Mouse (Mus musculus) ES-Bruce4 (cell line): ENCODE measurements around the gene Fancc. TPM values are rescaled to one million over a fixed set of nuclear protein-coding genes. Genes with fewer than 3 reads are reported as not detected.
A peak's percentile ranks its signal among the peaks of the same experiment; 100 is the strongest.

ENCODE experiments used
- H3K27ac ChIP-seq: 2 replicates; pipeline ENCODE4 v1.5.1; 2012; ENCODE audit warnings: low read length, inconsistent platforms; ENCODE audit not compliant: insufficient read depth
- H3K27me3 ChIP-seq: 2 replicates; pipeline ENCODE4 v1.6.1; 2012; ENCODE audit warnings: mild to moderate bottlenecking, low read length, inconsistent platforms; ENCODE audit not compliant: control insufficient read depth, poor library complexity, insufficient read depth, severe bottlenecking
- H3K36me3 ChIP-seq: 2 replicates; pipeline ENCODE4 v1.6.1; 2012; ENCODE audit warnings: inconsistent platforms, mild to moderate bottlenecking, low read length, moderate library complexity; ENCODE audit not compliant: control insufficient read depth, poor library complexity, insufficient read depth, severe bottlenecking
- H3K4me1 ChIP-seq: one replicate; pipeline ENCODE4 v1.8.1; 2011; ENCODE audit warnings: low read length; ENCODE audit not compliant: control insufficient read depth, insufficient read depth
- H3K4me3 ChIP-seq: 2 replicates; pipeline ENCODE4 v1.5.1; 2011; ENCODE audit warnings: low read depth, mild to moderate bottlenecking, low read length
- H3K9ac ChIP-seq: 2 replicates; pipeline ENCODE4 v1.6.1; 2012; ENCODE audit warnings: low read depth, mild to moderate bottlenecking, inconsistent platforms; ENCODE audit not compliant: poor library complexity, severe bottlenecking
- H3K9me3 ChIP-seq: replicated peaks from 2 replicates; pipeline ENCODE4 v1.6.1; 2012; ENCODE audit warnings: mild to moderate bottlenecking, low read length, inconsistent platforms; ENCODE audit not compliant: control insufficient read depth, poor library complexity, insufficient read depth, severe bottlenecking
- CTCF ChIP-seq: IDR thresholded peaks from one replicate; pipeline ENCODE4 v1.8.1; 2011; ENCODE audit warnings: low read depth, low read length
- EP300 ChIP-seq: IDR thresholded peaks from 2 replicates; pipeline ENCODE4 v1.6.1; 2011; ENCODE audit warnings: low read depth, low read length; ENCODE audit not compliant: insufficient read depth
- POLR2A ChIP-seq: IDR thresholded peaks from one replicate; pipeline ENCODE4 v1.8.1; 2011; ENCODE audit warnings: low read length; ENCODE audit not compliant: insufficient read depth
- polyA plus RNA-seq: library from polyadenylated mRNA; stranded (reverse); fragments of >200 nt; gene quantifications from 2 replicates; pipeline ENCODE4 v1.2.4, GENCODE M21; 2011; ENCODE audit warnings: low read depth; ENCODE audit not compliant: missing spikeins, insufficient read depth, insufficient read length

The Fancc gene
- polyA plus RNA-seq, 1 experiment: 13.3 TPM

- Histone ChIP-seq H3K36me3 (peaks cover 19% of the 10 kb centered on the region), H3K27me3 (no peaks in the 10 kb centered on the region), H3K9me3 (no peaks in the 10 kb centered on the region), H3K9ac (peak overlapping the region; percentile 21), H3K4me3 (no peak overlapping the region), H3K27ac (peak overlapping the region; percentile 75), H3K4me1 (peaks cover 10% of the 10 kb centered on the region)
- TF ChIP-seq CTCF (no peak), POLR2A (no peak), EP300 (peak; percentile 85)
These were observed 216.7 kb downstream of the Fancc start for GRCm38 (mm10) chr13:63280344-63280743.

- TF ChIP-seq EP300 (no peak), CTCF (no peak), POLR2A (no peak)
- Histone ChIP-seq H3K4me1 (peaks cover 10% of the 10 kb centered on the region), H3K27me3 (no peaks in the 10 kb centered on the region), H3K4me3 (peak overlapping the region; percentile 13; the same call in 1 of the 2 replicates), H3K9ac (0 out of 2 replicates have a peak overlapping the region, but pooled peaks have one; percentile 21), H3K9me3 (no peaks in the 10 kb centered on the region), H3K36me3 (peaks cover 19% of the 10 kb centered on the region), H3K27ac (peak overlapping the region; percentile 66)
These were observed 217.3 kb downstream of the Fancc start for GRCm38 (mm10) chr13:63279807-63280206.

- H3K27me3 ChIP-seq: no peaks in the 10 kb centered on the region
- peak overlapping the region; percentile 39 for H3K4me3 ChIP-seq
- H3K36me3 ChIP-seq: peaks cover 18% of the 10 kb centered on the region
- 0 out of 2 replicates have a peak overlapping the region, but pooled peaks have one; percentile 26 for H3K9ac ChIP-seq
- H3K9me3 ChIP-seq: no peaks in the 10 kb centered on the region
- H3K27ac ChIP-seq: peak overlapping the region; percentile 66
- H3K4me1 ChIP-seq: peaks cover 10% of the 10 kb centered on the region
- TF ChIP-seq EP300 (peak; percentile 37; the same call in 1 of the 2 replicates), CTCF (no peak), POLR2A (no peak)
These were observed 218.1 kb downstream of the Fancc start for GRCm38 (mm10) chr13:63278796-63279475.

GRCm38 (mm10) chr13:63278141-63278631 lies 218.9 kb downstream of the Fancc start:
- Histone ChIP-seq H3K4me1 (peaks cover 10% of the 10 kb centered on the region), H3K36me3 (peaks cover 11% of the 10 kb centered on the region; the same call in 1 of the 2 replicates), H3K4me3 (no peak overlapping the region), H3K27ac (peak overlapping the region; percentile 66; the same call in 1 of the 2 replicates), H3K9ac (peak overlapping the region; percentile 26; the same call in 1 of the 2 replicates), H3K27me3 (no peaks in the 10 kb centered on the region), H3K9me3 (no peaks in the 10 kb centered on the region)
- TF ChIP-seq EP300 (no peak), POLR2A (no peak), CTCF (no peak)

GRCm38 (mm10) chr13:63277316-63277715 lies 219.8 kb downstream of the Fancc start:
- no peaks in the 10 kb centered on the region for H3K9me3 ChIP-seq
- H3K9ac ChIP-seq: no peak overlapping the region
- H3K36me3 ChIP-seq: peaks cover 8% of the 10 kb centered on the region; the same call in 1 of the 2 replicates
- H3K4me3 ChIP-seq: no peak overlapping the region
- peaks cover 9% of the 10 kb centered on the region for H3K4me1 ChIP-seq
- H3K27me3 ChIP-seq: no peaks in the 10 kb centered on the region
- no peak overlapping the region for H3K27ac ChIP-seq
- no peak for TF ChIP-seq POLR2A
- TF ChIP-seq CTCF: no peak
- TF ChIP-seq EP300: no peak

- H3K27ac ChIP-seq: no peak overlapping the region
- H3K4me3 ChIP-seq: no peak overlapping the region
- TF ChIP-seq POLR2A: no peak
- no peak for TF ChIP-seq CTCF
- TF ChIP-seq EP300: no peak
- peaks cover 9% of the 10 kb centered on the region for H3K4me1 ChIP-seq
- no peaks in the 10 kb centered on the region for H3K27me3 ChIP-seq
- peaks cover 3% of the 10 kb centered on the region; the same call in 1 of the 2 replicates for H3K36me3 ChIP-seq
- no peak overlapping the region for H3K9ac ChIP-seq
- H3K9me3 ChIP-seq: no peaks in the 10 kb centered on the region
These were observed 220.7 kb downstream of the Fancc start for GRCm38 (mm10) chr13:63276389-63276788.
